Mouse (Mus musculus): ENCODE data around the gene N4bp1.

- TF ChIP-seq MAX (IDR thresholded peaks at IDR 0.05; ENCODE audit: low read depth), result no peak
- no peak for TF ChIP-seq E2F4 (IDR thresholded peaks at IDR 0.05; ENCODE audit: insufficient read depth)
- no peak for TF ChIP-seq MYOG (IDR thresholded peaks at IDR 0.05; ENCODE audit: control insufficient read depth in 1 of 3, insufficient read depth in 1 of 3, insufficient read length in 2 of 3, low read depth in 2 of 3)
- no peak for TF ChIP-seq POLR2A (IDR thresholded peaks at IDR 0.05; ENCODE audit: insufficient read length, low read depth)
- TF ChIP-seq USF1 (IDR thresholded peaks at IDR 0.05; ENCODE audit: low read depth), result no peak
Observed at GRCm38 (mm10) chr8:86934841-86935240, 49.8 kb upstream of the N4bp1 start.

Measured in myocyte (in vitro differentiated cells).